Mouse (Mus musculus): ENCODE measurements around the gene Sash1.

Sash1 gene

DNA sequence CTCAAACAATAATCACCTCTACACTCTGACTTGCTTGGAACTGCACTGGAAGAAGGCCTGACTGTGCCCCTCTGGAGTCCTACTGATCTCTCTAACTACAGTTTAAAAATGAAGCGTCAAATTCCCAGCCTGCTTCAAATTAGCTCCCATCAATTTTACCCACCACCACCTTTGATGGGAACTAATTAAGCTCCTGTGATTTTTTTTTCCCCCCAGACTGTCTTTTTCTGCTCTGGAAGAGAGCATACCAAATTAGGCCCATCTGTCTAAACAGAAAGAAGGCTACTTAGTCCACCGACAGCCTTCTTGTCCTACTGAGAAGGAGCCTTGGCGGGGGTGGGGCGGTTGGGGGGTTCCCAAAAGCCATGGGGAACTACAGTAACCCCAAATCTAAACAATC, 37.9 kb downstream of the Sash1 start:
- no peak for DNase-seq

- DNase-seq = no peak
Measured at GRCm38 (mm10) chr10:8846258-8846657, 39.6 kb downstream of the Sash1 start.

DNA sequence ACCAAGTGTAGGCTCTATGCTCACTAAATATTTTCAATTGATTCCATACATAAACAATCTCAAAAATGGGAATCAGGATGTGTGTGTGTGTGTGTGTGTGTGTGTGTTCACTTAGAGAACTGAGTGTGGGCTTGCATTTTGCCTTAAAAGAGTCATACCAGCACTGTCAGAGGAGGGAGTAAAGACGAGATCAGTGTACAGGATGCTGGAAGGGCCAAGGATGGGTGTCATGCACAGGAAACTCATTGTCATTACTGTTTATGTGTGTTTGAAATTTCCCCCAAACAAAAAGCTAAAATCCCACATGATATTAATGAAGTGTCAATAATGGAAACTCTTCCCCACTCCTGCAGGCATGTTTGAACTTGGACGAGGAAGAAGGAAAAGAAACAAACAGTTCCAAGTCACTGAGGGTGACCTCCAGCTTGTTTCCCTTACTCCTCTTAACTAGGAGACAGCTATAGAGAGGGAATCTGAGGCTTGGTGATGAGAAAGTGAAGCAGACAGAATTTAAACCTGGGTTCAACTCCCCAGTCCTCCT, 40.6 kb downstream of the Sash1 start:
- no peak for DNase-seq

- DNase-seq = no peak
Measured at GRCm38 (mm10) chr10:8839956-8840355, 45.9 kb downstream of the Sash1 start.

DNA sequence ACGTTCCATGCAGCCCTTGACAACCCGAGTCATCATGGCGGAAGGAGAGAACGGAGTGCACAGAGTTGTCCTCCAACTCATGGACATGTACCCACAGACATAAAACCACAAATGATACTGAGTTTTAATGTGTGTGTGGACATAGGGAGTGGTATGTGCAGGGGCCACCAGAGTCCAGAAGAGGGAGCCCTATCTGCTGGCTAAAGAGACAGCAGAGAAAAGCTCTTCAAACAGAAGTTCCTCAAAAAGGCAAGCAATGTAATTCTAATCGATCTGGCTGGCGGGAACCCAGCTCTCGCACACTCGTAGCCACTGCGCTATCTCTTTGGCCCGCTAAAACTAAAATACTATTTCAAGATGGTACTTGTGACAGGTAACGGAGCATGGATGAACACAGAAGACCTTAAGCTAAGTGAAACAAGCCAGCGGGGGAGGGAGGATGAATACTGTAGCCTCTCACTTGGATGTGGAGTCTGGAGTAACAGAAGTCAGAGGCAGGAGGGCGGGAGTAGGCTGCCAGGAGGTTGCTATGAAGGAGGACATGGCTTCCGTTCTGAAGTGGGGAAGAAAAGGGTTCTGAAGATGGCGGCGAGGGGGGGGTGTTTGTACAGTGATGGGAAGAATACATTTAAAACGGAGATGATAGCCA, 51.9 kb downstream of the Sash1 start:
- DNase-seq = peak; percentile 36

DNA sequence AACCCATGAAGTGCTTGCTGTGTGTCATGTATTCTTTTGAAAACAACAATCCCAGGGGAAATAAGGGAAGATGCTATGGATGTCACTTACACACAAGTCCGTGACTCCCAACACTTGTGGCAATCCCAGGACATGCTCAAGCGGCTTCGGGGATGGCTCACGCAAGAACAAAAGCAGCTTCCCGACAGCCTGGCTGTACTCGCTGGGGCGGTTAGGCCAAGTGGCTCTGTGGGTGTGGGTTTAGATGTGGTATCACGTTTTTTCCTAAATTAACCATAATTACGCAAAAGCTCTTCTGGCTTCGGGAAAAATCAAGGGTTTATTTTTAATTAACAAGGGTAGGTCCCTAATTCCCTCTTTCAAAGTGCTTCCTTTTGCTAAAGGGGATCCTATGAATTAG, 59.6 kb downstream of the Sash1 start:
- DNase-seq = no peak

DNA sequence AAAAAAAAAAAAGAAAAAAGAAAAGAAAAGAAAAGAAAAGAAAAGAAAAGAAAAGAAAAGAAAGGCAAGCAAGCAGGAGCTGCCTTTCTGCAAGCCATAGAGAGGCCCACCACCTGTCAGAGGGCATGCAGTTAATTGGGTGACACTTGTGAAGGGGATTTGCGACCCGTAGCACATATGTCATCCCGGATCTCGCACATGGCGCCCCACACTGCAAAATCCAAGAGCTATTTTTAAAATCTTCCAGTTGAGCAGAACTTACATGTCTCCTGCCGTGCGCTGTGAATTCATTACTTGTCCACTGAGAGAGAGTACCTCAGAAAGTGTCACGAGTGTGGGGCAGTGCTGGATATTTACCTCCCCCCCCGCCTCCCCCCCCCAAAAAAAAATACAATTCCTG, 60.0 kb downstream of the Sash1 start:
- DNase-seq = no peak

GRCm38 (mm10) chr10:8818066-8818465, 67.8 kb downstream of the Sash1 start:
- no peak for DNase-seq

DNA sequence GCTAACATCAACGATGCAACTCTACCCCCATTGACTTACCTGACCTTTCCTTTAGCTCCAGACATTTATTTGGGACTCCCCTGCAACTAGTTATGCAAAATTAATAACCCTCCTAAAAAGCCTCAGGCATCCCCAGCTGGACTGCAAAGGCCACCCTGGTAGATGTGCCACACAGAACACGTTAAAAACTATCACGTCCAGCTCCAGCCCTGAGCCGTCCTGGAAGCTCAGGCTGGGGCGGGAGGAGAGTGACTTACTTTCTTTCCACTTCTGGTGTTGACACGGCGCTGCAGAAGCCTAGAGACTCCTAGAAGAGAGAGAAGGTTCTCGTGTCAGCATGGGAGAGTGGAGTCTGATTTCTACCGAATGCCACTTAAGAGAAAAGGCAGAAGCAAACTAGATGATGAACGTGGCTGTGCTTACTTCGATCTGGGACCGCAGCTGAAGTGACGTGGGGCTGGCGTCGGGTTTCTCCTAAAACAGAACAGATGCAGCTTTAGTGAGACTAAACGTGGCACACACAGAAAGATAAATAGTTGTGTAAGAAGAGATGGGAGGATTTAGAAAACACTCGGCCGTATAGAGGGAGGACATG, 71.8 kb downstream of the Sash1 start:
- no peak for DNase-seq

GRCm38 (mm10) chr10:8813259-8813658, 72.6 kb downstream of the Sash1 start:
- DNase-seq = no peak

GRCm38 (mm10) chr10:8812807-8813206, 73.1 kb downstream of the Sash1 start:
- no peak for DNase-seq

GRCm38 (mm10) chr10:8811261-8812039, 74.4 kb downstream of the Sash1 start:
- no peak for DNase-seq

DNA sequence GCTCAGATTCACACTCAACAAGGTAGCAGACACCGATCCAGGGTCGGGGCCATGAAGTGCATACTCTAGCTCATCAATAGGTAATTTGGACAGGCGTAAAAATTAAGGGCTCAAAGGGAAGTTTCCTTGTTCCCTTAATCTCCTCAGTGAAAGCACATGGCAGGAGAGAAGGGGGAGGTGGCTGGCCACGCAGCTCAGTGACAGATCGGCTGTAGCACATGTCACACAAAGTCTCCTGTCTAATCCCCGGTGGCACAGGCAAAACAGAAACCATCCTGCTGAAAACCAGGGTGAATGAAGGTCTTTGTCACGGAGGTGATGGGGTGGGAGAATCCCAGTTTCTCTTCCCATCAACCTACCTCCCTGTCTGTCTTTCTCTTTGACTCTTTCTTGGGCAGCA, 75.4 kb downstream of the Sash1 start:
- DNase-seq = no peak

- no peak for DNase-seq
Measured at GRCm38 (mm10) chr10:8808383-8808782, 77.5 kb downstream of the Sash1 start.

GRCm38 (mm10) chr10:8807581-8807980, 78.3 kb downstream of the Sash1 start:
- DNase-seq = no peak

- DNase-seq = no peak
Measured at GRCm38 (mm10) chr10:8805402-8805801, 80.5 kb downstream of the Sash1 start.

DNA sequence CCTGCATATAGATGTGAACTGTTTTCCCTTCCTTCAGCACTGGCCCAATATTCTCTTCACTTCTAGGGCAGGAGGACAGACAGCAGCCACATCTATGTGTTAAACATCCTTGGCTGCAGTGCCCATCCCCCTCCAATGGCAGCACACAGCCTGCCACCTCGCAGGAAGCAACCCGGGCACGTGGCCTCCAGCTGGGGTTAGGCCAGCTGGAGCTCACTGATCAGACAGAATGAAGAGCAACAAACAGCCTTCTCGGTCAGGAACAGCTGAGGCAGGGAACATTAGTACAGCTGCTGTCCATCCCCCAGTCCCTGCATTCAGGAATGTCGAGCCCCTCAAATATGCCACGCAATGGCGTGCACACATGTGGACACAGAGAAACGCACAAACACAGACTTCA, 81.6 kb downstream of the Sash1 start:
- DNase-seq = peak; percentile 69

- no peak for DNase-seq
Measured at GRCm38 (mm10) chr10:8801719-8802347, 84.0 kb downstream of the Sash1 start.

DNA sequence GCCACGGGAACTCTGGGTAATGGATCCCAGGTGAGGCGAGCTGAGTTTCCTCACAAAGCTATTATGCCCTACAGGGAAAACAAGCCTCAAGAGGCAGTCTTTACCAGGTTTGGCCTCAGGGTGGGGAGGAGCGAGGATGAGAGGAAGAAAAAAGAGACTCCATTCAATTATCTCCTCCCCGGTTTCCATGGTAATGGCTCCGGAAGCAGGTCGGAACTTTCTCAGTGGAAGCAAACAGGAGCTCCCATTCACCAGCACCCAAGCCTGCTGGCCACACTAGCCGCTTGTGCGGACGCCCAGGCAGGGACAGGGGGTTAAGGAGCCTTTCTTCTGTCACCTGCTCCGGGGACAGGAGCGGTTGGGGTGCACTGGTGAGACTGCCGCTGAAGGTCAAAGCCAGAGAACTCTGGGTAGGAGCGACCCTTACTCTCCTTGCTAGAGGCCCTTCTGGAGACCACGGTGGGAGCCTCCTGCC, 84.7 kb downstream of the Sash1 start:
- peak; percentile 78 for DNase-seq

DNA sequence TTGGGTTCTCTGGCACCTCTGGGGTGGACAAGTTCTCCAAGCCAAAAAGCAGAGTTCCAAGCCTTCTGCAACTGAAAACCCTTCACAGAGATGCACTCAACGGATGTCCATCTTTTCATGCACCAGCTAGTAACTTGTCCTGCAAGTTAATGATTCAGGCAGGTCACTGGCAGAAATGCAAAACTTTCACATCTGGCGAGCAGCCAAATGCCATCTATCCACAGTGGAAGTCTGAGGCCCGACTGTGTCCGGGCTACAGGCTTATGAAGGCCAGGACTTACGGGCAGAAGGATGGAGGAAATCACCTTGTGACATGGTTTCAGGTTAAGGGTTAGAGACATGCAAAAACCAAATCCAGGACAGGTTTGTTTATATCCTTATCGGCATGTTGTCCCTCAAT, 88.0 kb downstream of the Sash1 start:
- DNase-seq = no peak

DNA sequence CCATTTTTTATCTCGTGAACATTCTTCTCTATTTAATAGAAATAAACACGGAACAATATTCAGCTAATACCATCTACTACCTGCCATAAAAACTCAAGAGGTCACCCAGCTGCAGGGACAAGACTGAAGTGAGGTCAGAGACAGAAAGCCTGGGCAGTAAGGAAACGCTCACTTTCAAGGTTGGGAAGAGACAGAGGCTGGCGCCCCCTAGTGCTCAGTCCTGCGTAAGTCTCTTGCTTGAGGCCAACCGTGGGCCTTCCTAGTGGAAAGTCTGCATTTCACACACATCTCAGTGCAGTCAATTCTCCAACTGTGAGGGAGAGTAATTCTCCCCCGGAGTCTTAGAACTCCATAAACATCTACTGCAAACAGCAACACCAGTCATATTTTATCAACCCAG, 90.5 kb downstream of the Sash1 start:
- peak; percentile 56 for DNase-seq

DNA sequence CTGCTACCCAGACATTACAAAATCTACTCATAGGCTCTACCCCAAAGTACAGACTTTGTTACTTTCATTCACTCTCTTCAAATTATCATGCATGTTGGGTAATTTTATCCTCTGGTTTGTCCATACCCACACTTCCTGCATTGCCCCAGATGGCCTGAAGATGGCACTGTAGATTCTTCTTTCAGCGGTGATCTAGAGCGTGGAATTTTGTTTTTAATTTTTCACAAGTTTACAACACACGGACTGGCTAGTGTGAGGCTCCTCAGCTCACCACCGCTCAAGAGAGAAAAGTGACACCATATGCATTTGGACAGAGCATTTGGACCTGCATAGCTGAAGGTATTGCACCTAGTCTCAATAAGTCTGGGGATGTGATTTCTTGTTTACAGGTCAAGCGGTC, 93.5 kb downstream of the Sash1 start:
- no peak for DNase-seq

DNA sequence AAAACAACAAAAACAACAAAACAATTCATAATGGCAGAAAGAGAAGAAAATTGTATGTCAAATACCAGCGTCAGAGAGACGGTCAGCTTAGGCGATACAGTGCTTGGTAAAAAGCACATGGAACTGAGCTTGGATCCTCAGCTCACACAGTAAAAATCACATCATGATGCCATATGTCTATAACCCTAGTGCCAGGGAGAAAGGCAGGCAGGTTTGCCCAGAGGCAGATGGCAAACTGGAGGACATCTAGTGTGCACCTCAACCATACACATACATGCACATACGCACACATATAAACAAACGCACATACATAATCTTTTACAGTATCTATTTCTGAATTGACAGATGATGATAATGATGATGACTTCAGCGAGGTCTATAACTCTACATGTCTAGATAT, 96.8 kb downstream of the Sash1 start:
- DNase-seq = no peak
